Mouse (Mus musculus): ENCODE results near the gene Gm906. TPM values are rescaled to one million over a fixed set of nuclear protein-coding genes. Genes with fewer than 3 reads are reported as not detected.
A peak's percentile ranks its signal among the peaks of the same experiment; 100 is the strongest.
"Not testable (repeated sequence)": the region's sequence is repeated elsewhere in the genome, so short reads cannot be mapped to it uniquely, and the experiment has no call there.

Gm906 gene
- 0.20 and 0.32 TPM in 2 replicates for polyA plus RNA-seq (2014; fragmentation: Nextera tagmentation; extraction: Ambion mirVana)

- H3K27ac ChIP-seq (ENCODE audit: low read depth); ATAC-seq (ENCODE audit: insufficient read depth); H3K9me3 ChIP-seq (ENCODE audit: low read depth, low read length); H3K27me3 ChIP-seq (ENCODE audit: insufficient read depth, low read length); H3K9ac ChIP-seq; H3K4me3 ChIP-seq (ENCODE audit: low read depth, low read length); H3K36me3 ChIP-seq (ENCODE audit: insufficient read depth); H3K4me1 ChIP-seq (ENCODE audit: insufficient read depth); H3K4me2 ChIP-seq; DNase-seq: not testable (repeated sequence)
- WGBS, result 50% methylated on average over 3 of the region's 3 CpGs
Measured at GRCm38 (mm10) chr13:50250208-50250607, at the start of gene Gm906. Gene Gm906, minus strand, starts transcription at chr13:50250308.

DNA sequence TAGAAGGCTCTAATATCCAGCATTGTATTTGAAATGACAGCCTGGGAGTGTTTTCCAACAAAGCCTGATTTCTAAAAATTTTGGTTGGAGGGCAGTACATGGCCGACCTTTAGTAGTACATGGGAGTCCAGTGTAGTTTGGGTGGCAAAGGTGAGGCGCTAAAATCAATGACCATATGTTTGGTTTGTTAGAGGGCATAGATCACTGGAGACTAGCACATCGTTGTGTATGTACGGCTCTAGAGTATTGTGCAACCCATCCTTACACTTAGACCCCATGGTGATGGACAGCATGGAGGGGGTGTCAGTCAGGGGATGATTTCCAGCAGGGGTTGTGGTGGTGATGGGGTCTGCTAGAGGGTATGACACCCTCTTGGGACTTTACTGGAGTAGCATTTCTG is 33.2 kb upstream of the Gm906 start:
- not testable (repeated sequence) for H3K4me2 ChIP-seq; H3K9me3 ChIP-seq (ENCODE audit: low read depth, low read length); DNase-seq; H3K4me3 ChIP-seq (ENCODE audit: low read depth, low read length); H3K4me1 ChIP-seq (ENCODE audit: insufficient read depth); H3K9ac ChIP-seq; H3K27me3 ChIP-seq (ENCODE audit: insufficient read depth, low read length); ATAC-seq (ENCODE audit: insufficient read depth); H3K27ac ChIP-seq (ENCODE audit: low read depth); H3K36me3 ChIP-seq (ENCODE audit: insufficient read depth)
- WGBS, result 72% methylated on average over 1 of the region's 4 CpGs

GRCm38 (mm10) chr13:50236487-50236886 is 13.6 kb downstream of the Gm906 start:
- Histone ChIP-seq H3K4me3 (ENCODE audit: low read depth, low read length) (no peak overlapping the region), H3K9me3 (ENCODE audit: low read depth, low read length) (no peaks in the 10 kb centered on the region), H3K36me3 (ENCODE audit: insufficient read depth) (no peaks in the 10 kb centered on the region), H3K4me1 (ENCODE audit: insufficient read depth) (no peaks in the 10 kb centered on the region), H3K27ac (ENCODE audit: low read depth) (no peak overlapping the region), H3K9ac (no peak overlapping the region), H3K4me2 (no peak overlapping the region), H3K27me3 (ENCODE audit: insufficient read depth, low read length) (no peaks in the 10 kb centered on the region)
- 89% methylated on average over 3 of the region's 3 CpGs for WGBS
- ATAC-seq (ENCODE audit: insufficient read depth) (no peak), DNase-seq (no peak)
- TF ChIP-seq CTCF (IDR thresholded peaks at IDR 0.05; ENCODE audit: low read depth), result no peak

DNA sequence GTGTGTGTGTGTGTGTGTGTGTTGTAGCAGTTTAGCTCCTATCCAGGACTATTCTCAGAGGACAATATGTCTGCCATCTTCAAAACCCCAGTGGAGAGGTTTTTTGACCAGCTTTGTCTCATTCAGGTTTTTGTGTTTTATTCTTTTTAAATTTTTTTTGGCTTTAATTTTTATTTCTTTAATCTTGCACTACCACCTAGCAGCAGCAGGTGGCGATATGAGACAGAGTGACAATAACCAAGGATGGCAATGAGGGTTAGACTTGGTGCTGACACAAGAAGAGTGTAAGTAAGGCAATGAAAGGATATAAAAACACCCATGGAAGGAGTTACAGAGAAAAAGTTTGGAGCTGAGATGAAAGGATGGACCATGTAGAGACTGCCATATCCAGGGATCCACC is 38.3 kb downstream of the Gm906 start:
- TF ChIP-seq CTCF (IDR thresholded peaks at IDR 0.05; ENCODE audit: low read depth), result peak; percentile 64
- not testable (repeated sequence) for H3K4me2 ChIP-seq; H3K4me1 ChIP-seq (ENCODE audit: insufficient read depth); H3K27me3 ChIP-seq (ENCODE audit: insufficient read depth, low read length); H3K9me3 ChIP-seq (ENCODE audit: low read depth, low read length); H3K36me3 ChIP-seq (ENCODE audit: insufficient read depth); H3K4me3 ChIP-seq (ENCODE audit: low read depth, low read length); ATAC-seq (ENCODE audit: insufficient read depth); H3K27ac ChIP-seq (ENCODE audit: low read depth); H3K9ac ChIP-seq
- WGBS, result 0% methylated on average over 1 of the region's 1 CpGs
- peak; percentile 62 for DNase-seq

DNA sequence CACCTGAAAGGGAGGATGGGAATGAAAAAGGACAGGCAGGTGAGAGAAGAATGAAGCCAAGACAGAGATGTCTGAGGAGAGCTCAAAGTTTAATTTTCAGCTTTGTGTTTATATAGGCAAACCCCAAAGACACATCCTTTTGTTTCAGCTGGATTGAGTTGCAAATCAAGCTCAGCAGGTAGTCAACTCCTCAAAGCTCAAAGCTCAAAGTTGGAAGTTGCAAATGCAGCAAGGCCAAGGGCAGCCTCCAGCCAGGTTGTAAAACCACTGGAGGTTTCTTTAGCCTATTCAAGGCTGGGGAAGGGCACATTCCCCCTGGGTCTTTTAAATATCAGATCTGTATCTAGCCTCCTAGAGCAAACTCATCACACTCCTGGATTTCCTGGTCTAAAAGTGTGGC is 39.9 kb downstream of the Gm906 start:
- H3K4me1 ChIP-seq (ENCODE audit: insufficient read depth); H3K27ac ChIP-seq (ENCODE audit: low read depth); H3K4me3 ChIP-seq (ENCODE audit: low read depth, low read length); H3K36me3 ChIP-seq (ENCODE audit: insufficient read depth); DNase-seq; ATAC-seq (ENCODE audit: insufficient read depth); H3K9me3 ChIP-seq (ENCODE audit: low read depth, low read length); H3K4me2 ChIP-seq; H3K27me3 ChIP-seq (ENCODE audit: insufficient read depth, low read length); H3K9ac ChIP-seq: not testable (repeated sequence)

GRCm38 (mm10) chr13:50209651-50210050 is 40.5 kb downstream of the Gm906 start:
- not testable (repeated sequence) for H3K27me3 ChIP-seq (ENCODE audit: insufficient read depth, low read length); H3K4me1 ChIP-seq (ENCODE audit: insufficient read depth); H3K9me3 ChIP-seq (ENCODE audit: low read depth, low read length); H3K36me3 ChIP-seq (ENCODE audit: insufficient read depth); H3K9ac ChIP-seq; ATAC-seq (ENCODE audit: insufficient read depth); H3K27ac ChIP-seq (ENCODE audit: low read depth); H3K4me2 ChIP-seq; H3K4me3 ChIP-seq (ENCODE audit: low read depth, low read length); DNase-seq
- 80% methylated on average over 2 of the region's 2 CpGs for WGBS

GRCm38 (mm10) chr13:50207966-50208365 is 42.1 kb downstream of the Gm906 start:
- DNase-seq (no peak), ATAC-seq (ENCODE audit: insufficient read depth) (no peak)
- Histone ChIP-seq H3K4me1 (ENCODE audit: insufficient read depth) (no peaks in the 10 kb centered on the region), H3K36me3 (ENCODE audit: insufficient read depth) (no peaks in the 10 kb centered on the region), H3K9ac (no peak overlapping the region), H3K9me3 (ENCODE audit: low read depth, low read length) (no peaks in the 10 kb centered on the region), H3K27me3 (ENCODE audit: insufficient read depth, low read length) (no peaks in the 10 kb centered on the region), H3K27ac (ENCODE audit: low read depth) (no peak overlapping the region), H3K4me3 (ENCODE audit: low read depth, low read length) (no peak overlapping the region), H3K4me2 (no peak overlapping the region)
- no peak for TF ChIP-seq CTCF (IDR thresholded peaks at IDR 0.05; ENCODE audit: low read depth)
- 91% methylated on average over 12 of the region's 12 CpGs for WGBS

GRCm38 (mm10) chr13:50196831-50197230 is 53.3 kb downstream of the Gm906 start:
- not testable (repeated sequence) for H3K4me3 ChIP-seq (ENCODE audit: low read depth, low read length); H3K36me3 ChIP-seq (ENCODE audit: insufficient read depth); H3K27ac ChIP-seq (ENCODE audit: low read depth); H3K27me3 ChIP-seq (ENCODE audit: insufficient read depth, low read length); DNase-seq; H3K9ac ChIP-seq; ATAC-seq (ENCODE audit: insufficient read depth); H3K4me1 ChIP-seq (ENCODE audit: insufficient read depth); H3K9me3 ChIP-seq (ENCODE audit: low read depth, low read length); H3K4me2 ChIP-seq

Small RNA genes within 50 kb of the gene (microRNA-seq; reads per million reads assigned to microRNA genes)
- not detected for gene Gm24017 (ENCODE audit: borderline number of aligned reads)

Other genes with a start within 250 kb of the Gm906 start
- gene Fbxw17, start 167.6 kb upstream of the Gm906 start, polyA plus RNA-seq (2014; fragmentation: Nextera tagmentation; extraction: Ambion mirVana), result 36.4 and 40.5 TPM in 2 replicates
- gene Gm47429, start 193.6 kb upstream of the Gm906 start, polyA plus RNA-seq (2014; fragmentation: Nextera tagmentation; extraction: Ambion mirVana), result not detected in 2 replicates
- not detected in 2 replicates for gene Nutm2, start 217.0 kb upstream of the Gm906 start, polyA plus RNA-seq (2014; fragmentation: Nextera tagmentation; extraction: Ambion mirVana)

All from lung, embryonic 14.5 days (tissue).